10 mouse cellular contexts compared by ENCODE assay signal in the genomic region with DNA sequence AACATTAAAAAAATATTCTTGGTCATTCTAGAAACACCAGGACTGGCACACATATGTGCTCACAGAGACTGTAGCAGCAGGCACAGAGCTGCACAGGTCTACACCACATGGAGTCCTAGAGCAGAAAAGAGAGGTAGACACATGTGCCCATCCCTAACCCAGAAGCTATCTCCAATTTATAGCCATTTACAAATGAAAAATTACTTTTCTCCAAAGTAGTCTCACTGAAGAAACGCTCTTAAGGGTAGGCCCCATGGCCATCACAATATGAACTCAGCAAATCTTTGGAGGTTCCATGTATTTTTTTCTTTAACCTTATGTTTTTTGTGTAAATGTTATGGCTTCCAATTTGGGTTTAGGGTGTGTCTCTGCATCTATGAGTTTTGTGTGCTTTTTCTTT. TPM values are rescaled to one million over a fixed set of nuclear protein-coding genes. Genes with fewer than 3 reads are reported as not detected.
DNase-seq lines count a peak whose midpoint lies in the region; ATAC-seq and TF ChIP-seq lines count a peak whose summit lies in the region.
"Had no signal": no experiment of that assay in that cellular context is flagged by ENCODE, and none has a peak within 500 bp of the region (broad histone marks: within the 10 kb centered on the region; RNA-seq: fewer than 3 reads in every experiment).

No protein-coding gene starts in this region.

- TF ChIP-seq EP300 in liver, postnatal 0 days (IDR thresholded peaks at IDR 0.05; ENCODE audit: low read depth) = no peak
- TF ChIP-seq EP300 in MEL (IDR thresholded peaks at IDR 0.05; ENCODE audit: low read depth in 1 of 2, low read length in 2 of 2) = no peak

- H3K4me1 ChIP-seq in heart, embryonic 14.5 days (ENCODE audit: control insufficient read depth in 2 of 2, insufficient read depth in 2 of 2, low read length in 2 of 2) = peaks cover 3 to 44% of the 10 kb centered on the region in 2 experiments
- peaks cover 64% of the 10 kb centered on the region for H3K4me1 ChIP-seq in liver, embryonic 12.5 days
- H3K4me1 ChIP-seq in liver, postnatal 0 days (ENCODE audit: insufficient read depth) = peaks cover 16% of the 10 kb centered on the region
- peaks cover 11 to 15% of the 10 kb centered on the region in 2 experiments for H3K4me1 ChIP-seq in MEL (ENCODE audit: control insufficient read depth in 1 of 2, insufficient read depth in 2 of 2, low read length in 2 of 2)
- H3K4me1 ChIP-seq in limb, embryonic 14.5 days (ENCODE audit: control insufficient read depth, insufficient read depth, low read length) = peaks cover 24% of the 10 kb centered on the region

- no peaks in the 10 kb centered on the region for H3K27me3 ChIP-seq in heart, embryonic 14.5 days (ENCODE audit: control insufficient read depth, insufficient read depth, low read length)
- no peaks in the 10 kb centered on the region for H3K27me3 ChIP-seq in liver, embryonic 12.5 days (replicated peaks)
- no peaks in the 10 kb centered on the region for H3K27me3 ChIP-seq in liver, postnatal 0 days (ENCODE audit: insufficient read depth, low read length)
- no peaks in the 10 kb centered on the region for H3K27me3 ChIP-seq in MEL (ENCODE audit: control insufficient read depth in 1 of 2, insufficient read depth in 2 of 2, low read length in 2 of 2)
- no peaks in the 10 kb centered on the region for H3K27me3 ChIP-seq in limb, embryonic 14.5 days (ENCODE audit: control insufficient read depth, insufficient read depth, low read length)

- no peak overlapping the region for H3K9ac ChIP-seq in heart, embryonic 14.5 days (ENCODE audit: low read length)
- H3K9ac ChIP-seq in liver, embryonic 12.5 days = no peak overlapping the region
- no peak overlapping the region for H3K9ac ChIP-seq in liver, postnatal 0 days (replicated peaks)
- H3K9ac ChIP-seq in MEL (ENCODE audit: control insufficient read depth, low read depth, low read length, poor library complexity, severe bottlenecking) = peak overlapping the region; percentile 39; the same call in 1 of the 2 replicates
- H3K9ac ChIP-seq in limb, embryonic 14.5 days (ENCODE audit: low read depth, low read length, severe bottlenecking) = no peak overlapping the region

- no peak for DNase-seq in heart, postnatal 36 days
- no peak for DNase-seq in liver, postnatal 0 days
- DNase-seq in MEL (ENCODE audit: low read depth, low spot score) = peak; percentile 43
- no peak for DNase-seq in limb, embryonic 14.5 days (ENCODE audit: low spot score)
- no peak for DNase-seq in frontal cortex, postnatal 25 days (ENCODE audit: low spot score in 2 of 2)
- no peak for DNase-seq in testis, postnatal 14 days (ENCODE audit: low spot score)
- DNase-seq: cerebellum, adult 8-10 months; kidney, adult 18-20 months had no signal

- TF ChIP-seq CTCF in liver, postnatal 0 days (IDR thresholded peaks at IDR 0.05; ENCODE audit: low read depth) = no peak
- no peak for TF ChIP-seq CTCF in MEL (IDR thresholded peaks at IDR 0.05 in 2 of 3, conservative IDR thresholded peaks at IDR 0.05 in 1 of 3; ENCODE audit: control insufficient read depth in 1 of 3, insufficient read depth in 1 of 3, low read depth in 2 of 3, low read length in 3 of 3, poor library complexity in 1 of 3, severe bottlenecking in 1 of 3)

- TF ChIP-seq POLR2A in MEL (IDR thresholded peaks at IDR 0.05; ENCODE audit: control insufficient read depth in 1 of 2, insufficient read depth in 1 of 2, low read depth in 1 of 2, low read length in 2 of 2, poor library complexity in 1 of 2) = no peak
- no peak for TF ChIP-seq POLR2A in limb, embryonic 14.5 days (IDR thresholded peaks at IDR 0.05; ENCODE audit: borderline replicate concordance, extremely low read depth, insufficient read depth, insufficient read length)

- H3K4me2 ChIP-seq in heart, embryonic 14.5 days (ENCODE audit: low read length) = peak overlapping the region; percentile 86
- H3K4me2 ChIP-seq in liver, embryonic 12.5 days = peak overlapping the region; percentile 97
- no peak overlapping the region for H3K4me2 ChIP-seq in liver, postnatal 0 days (ENCODE audit: low read depth, low read length)
- H3K4me2 ChIP-seq in limb, embryonic 14.5 days (replicated peaks; ENCODE audit: low read depth, low read length, severe bottlenecking) = peak overlapping the region; percentile 27

- intact Hi-C loops in heart, postnatal 36 days (cut with DNase I) = no loop called here

- no peak overlapping the region for H3K27ac ChIP-seq in heart, embryonic 14.5 days (replicated peaks in 1 of 2; ENCODE audit: control insufficient read depth in 1 of 2, insufficient read depth in 1 of 2, low read depth in 2 of 2, low read length in 2 of 2)
- no peak overlapping the region for H3K27ac ChIP-seq in liver, embryonic 12.5 days
- no peak overlapping the region for H3K27ac ChIP-seq in liver, postnatal 0 days (ENCODE audit: low read depth)
- peak overlapping the region; percentile 16 for H3K27ac ChIP-seq in MEL (ENCODE audit: control insufficient read depth, low read depth, low read length)
- H3K27ac ChIP-seq in limb, embryonic 14.5 days (replicated peaks; ENCODE audit: low read depth, low read length) = no peak overlapping the region

- TF ChIP-seq RAD21 in MEL (IDR thresholded peaks at IDR 0.05; ENCODE audit: low read depth, low read length) = no peak

- H3K4me3 ChIP-seq in heart, embryonic 14.5 days (ENCODE audit: control insufficient read depth in 1 of 2, insufficient read depth in 1 of 2, low read depth in 1 of 2, low read length in 2 of 2) = no peak overlapping the region
- no peak overlapping the region for H3K4me3 ChIP-seq in liver, embryonic 12.5 days
- H3K4me3 ChIP-seq in liver, postnatal 0 days (ENCODE audit: low read depth, low read length) = no peak overlapping the region
- peak overlapping the region; percentile 7 to 66; a peak in 3 of 4 replicates for H3K4me3 ChIP-seq in MEL (ENCODE audit: control insufficient read depth in 1 of 2, insufficient read depth in 1 of 2, low read depth in 2 of 2, low read length in 2 of 2)
- H3K4me3 ChIP-seq in limb, embryonic 14.5 days (replicated peaks; ENCODE audit: low read length) = no peak overlapping the region

- 91% methylated on average over 1 of the region's 1 CpGs for WGBS in heart, embryonic 14.5 days
- 82% methylated on average over 1 of the region's 1 CpGs for WGBS in liver, embryonic 12.5 days (ENCODE audit: insufficient replicate concordance)
- 75% methylated on average over 1 of the region's 1 CpGs for WGBS in liver, postnatal 0 days (ENCODE audit: insufficient replicate concordance)
- 97% methylated on average over 1 of the region's 1 CpGs for WGBS in limb, embryonic 14.5 days

- ATAC-seq in heart, embryonic 14.5 days (ENCODE audit: insufficient number of reproducible peaks, insufficient read depth, low FRiP score, low read depth) = no peak
- ATAC-seq in liver, embryonic 12.5 days = no peak
- no peak for ATAC-seq in liver, postnatal 0 days
- no peak for ATAC-seq in limb, embryonic 14.5 days (ENCODE audit: low FRiP score, low read depth)

- H3K9me3 ChIP-seq in heart, embryonic 14.5 days (ENCODE audit: control insufficient read depth, low read length) = no peaks in the 10 kb centered on the region
- H3K9me3 ChIP-seq in liver, embryonic 12.5 days (replicated peaks) = no peaks in the 10 kb centered on the region
- no peaks in the 10 kb centered on the region for H3K9me3 ChIP-seq in liver, postnatal 0 days (ENCODE audit: low read length)
- H3K9me3 ChIP-seq in MEL (replicated peaks; ENCODE audit: insufficient read depth, low read length) = no peaks in the 10 kb centered on the region
- H3K9me3 ChIP-seq in limb, embryonic 14.5 days (ENCODE audit: control insufficient read depth, low read length) = no peaks in the 10 kb centered on the region

- H3K79me2 ChIP-seq in MEL (ENCODE audit: control insufficient read depth, insufficient read depth, low read length, poor library complexity) = peaks cover 30% of the 10 kb centered on the region

- no peaks in the 10 kb centered on the region for H3K36me3 ChIP-seq in heart, embryonic 14.5 days (ENCODE audit: control insufficient read depth, insufficient read depth, low read length)
- peaks cover 2% of the 10 kb centered on the region; the same call in 1 of the 2 replicates for H3K36me3 ChIP-seq in liver, embryonic 12.5 days
- peaks cover 3% of the 10 kb centered on the region; the same call in 1 of the 2 replicates for H3K36me3 ChIP-seq in liver, postnatal 0 days (replicated peaks; ENCODE audit: insufficient read depth, low read length)
- H3K36me3 ChIP-seq in MEL (ENCODE audit: control insufficient read depth in 1 of 2, insufficient read depth in 2 of 2, low read length in 2 of 2) = peaks cover 0 to 41% of the 10 kb centered on the region in 2 experiments; a peak in 2 of 4 replicates
- no peaks in the 10 kb centered on the region for H3K36me3 ChIP-seq in limb, embryonic 14.5 days (ENCODE audit: control insufficient read depth, insufficient read depth, low read length)

TF ChIP-seq in MEL, 35 proteins besides CTCF, POLR2A, EP300 and RAD21 (continues in another document):
- no peak for TF ChIP-seq GABPA (IDR thresholded peaks at IDR 0.05; ENCODE audit: low read depth, low read length)
- TF ChIP-seq GATA1 (IDR thresholded peaks at IDR 0.05; ENCODE audit: low read depth, low read length) = no peak
- TF ChIP-seq JUND (IDR thresholded peaks at IDR 0.05; ENCODE audit: low read depth, low read length) = no peak
- TF ChIP-seq ZC3H11A (IDR thresholded peaks at IDR 0.05; ENCODE audit: low read depth, low read length) = no peak

RNA-seq across cellular contexts. Expression of a gene that starts 1.8 kb away (rescaled TPM):
- polyA plus RNA-seq in heart, embryonic 14.5 days (2014; fragmentation: Nextera tagmentation; extraction: Ambion mirVana) = 58.5 and 62.2 TPM in 2 replicates
- total RNA-seq in heart, postnatal 36 days (2021) = 10 to 100 TPM; 18.8 to 21.1 TPM
- 21.3 and 22.2 TPM in 2 replicates for polyA plus RNA-seq in liver, embryonic 12.5 days (2016; fragmentation: Nextera tagmentation; extraction: Ambion mirVana)
- 8.2 and 8.3 TPM in 2 replicates for polyA plus RNA-seq in liver, postnatal 0 days (2015; fragmentation: Nextera tagmentation; extraction: Ambion mirVana)
- total RNA-seq in MEL (2012; rRNA removed) = 12.5 and 12.6 TPM in 2 replicates
- 10 to 100 TPM in 1 of 2 experiments, not detected in 1; 23.6 TPM for polyA plus RNA-seq in MEL (2012; ENCODE audit: insufficient read depth in 1 of 2, insufficient read length in 2 of 2, low read depth in 1 of 2, low replicate concordance in 2 of 2, missing spikeins in 1 of 2)
- 71.5 and 81.8 TPM in 2 replicates for polyA plus RNA-seq in limb, embryonic 14.5 days (2012; rRNA removed)
- 58.5 and 66.8 TPM in 2 replicates for polyA plus RNA-seq in limb, embryonic 14.5 days (2014; fragmentation: Nextera tagmentation; extraction: Ambion mirVana)

RNA-seq across cellular contexts. Expression of a gene that starts 2.4 kb away (rescaled TPM):
- 18.8 and 22.4 TPM in 2 replicates for polyA plus RNA-seq in heart, embryonic 14.5 days (2014; fragmentation: Nextera tagmentation; extraction: Ambion mirVana)
- 10 to 100 TPM; 38.4 to 42.0 TPM for total RNA-seq in heart, postnatal 36 days (2021)
- 5.4 and 5.7 TPM in 2 replicates for polyA plus RNA-seq in liver, embryonic 12.5 days (2016; fragmentation: Nextera tagmentation; extraction: Ambion mirVana)
- polyA plus RNA-seq in liver, postnatal 0 days (2015; fragmentation: Nextera tagmentation; extraction: Ambion mirVana) = 2.3 and 2.6 TPM in 2 replicates
- total RNA-seq in MEL (2012; rRNA removed) = 2.8 and 4.1 TPM in 2 replicates
- 10 to 100 TPM in 1 of 2 experiments, not detected in 1; 11.7 TPM for polyA plus RNA-seq in MEL (2012; ENCODE audit: insufficient read depth in 1 of 2, insufficient read length in 2 of 2, low read depth in 1 of 2, low replicate concordance in 2 of 2, missing spikeins in 1 of 2)
- 11.5 and 12.2 TPM in 2 replicates for polyA plus RNA-seq in limb, embryonic 14.5 days (2012; rRNA removed)
- polyA plus RNA-seq in limb, embryonic 14.5 days (2014; fragmentation: Nextera tagmentation; extraction: Ambion mirVana) = 16.7 and 18.3 TPM in 2 replicates

Comparison
In these comparisons a context has a peak if more than half of its experiments do, and no peak if none do; other contexts are left out.
1. H3K4me3 ChIP-seq: peak in MEL (2 of 2); none in heart, embryonic 14.5 days (0 of 2), liver, embryonic 12.5 days (single experiment), liver, postnatal 0 days (single experiment) and limb, embryonic 14.5 days (single experiment).